Comparison of ENCODE assay signal across 8 mouse cellular contexts in the genomic region with DNA sequence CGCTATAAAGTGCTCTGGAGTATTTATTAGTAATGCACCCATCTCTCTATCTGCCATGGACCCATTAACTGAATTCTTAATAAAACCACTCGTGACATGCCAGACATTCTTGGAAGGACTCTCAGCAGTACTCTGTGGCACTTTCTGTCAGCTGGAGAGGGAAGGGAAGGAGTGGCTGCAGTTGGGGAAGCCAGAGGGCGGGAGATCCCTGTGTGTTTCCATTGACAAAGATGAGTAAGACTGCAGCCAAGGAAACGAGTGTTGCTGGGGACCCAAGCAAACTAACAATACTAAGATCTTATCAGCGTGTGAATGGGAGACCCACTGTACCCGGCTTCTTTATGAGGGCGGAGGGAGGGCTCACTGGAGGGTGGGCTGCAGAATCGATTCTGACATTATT. TPM values are rescaled to one million over a fixed set of nuclear protein-coding genes. Genes with fewer than 3 reads are reported as not detected.
DNase-seq lines count a peak whose midpoint lies in the region; ATAC-seq and TF ChIP-seq lines count a peak whose summit lies in the region.

No protein-coding gene starts in this region.

- peak; percentile 41 for DNase-seq in embryo, embryonic 11 days
- peak; percentile 56 for DNase-seq in lung, postnatal 14 days
- no peak for DNase-seq in right cerebral cortex, postnatal 25 days
- no peak for DNase-seq in layer of hippocampus, adult 9-11 months
- no peak for DNase-seq in ovary, postnatal 36 days (ENCODE audit: low spot score)
- DNase-seq in testis, postnatal 14 days (ENCODE audit: low spot score), result no peak

- WGBS in hindbrain, embryonic 13.5 days, result 12% methylated on average over 8 of the region's 8 CpGs

- no peaks in the 10 kb centered on the region for H3K27me3 ChIP-seq in ES-Bruce4 (ENCODE audit: control insufficient read depth, insufficient read depth, low read length, poor library complexity, severe bottlenecking)
- no peaks in the 10 kb centered on the region for H3K27me3 ChIP-seq in hindbrain, embryonic 13.5 days

- H3K27ac ChIP-seq in ES-Bruce4 (ENCODE audit: insufficient read depth, low read length), result no peak overlapping the region
- H3K27ac ChIP-seq in hindbrain, embryonic 13.5 days, result peak overlapping the region; percentile 97

- no peak for TF ChIP-seq POLR2A in ES-Bruce4 (IDR thresholded peaks at IDR 0.05; ENCODE audit: insufficient read depth, low read length)

- H3K36me3 ChIP-seq in ES-Bruce4 (ENCODE audit: control insufficient read depth, insufficient read depth, low read length, poor library complexity, severe bottlenecking), result no peaks in the 10 kb centered on the region
- no peaks in the 10 kb centered on the region for H3K36me3 ChIP-seq in hindbrain, embryonic 13.5 days

- no peak overlapping the region for H3K9ac ChIP-seq in ES-Bruce4 (ENCODE audit: low read depth, poor library complexity, severe bottlenecking)
- H3K9ac ChIP-seq in hindbrain, embryonic 13.5 days, result peak overlapping the region; percentile 96

- no peak for TF ChIP-seq CTCF in ES-Bruce4 (IDR thresholded peaks at IDR 0.05; ENCODE audit: low read depth, low read length)

- H3K4me2 ChIP-seq in hindbrain, embryonic 13.5 days, result peak overlapping the region; percentile 93

- peak overlapping the region; percentile 36 for H3K4me3 ChIP-seq in ES-Bruce4 (ENCODE audit: low read depth, low read length)
- H3K4me3 ChIP-seq in hindbrain, embryonic 13.5 days, result peak overlapping the region; percentile 94

- ATAC-seq in hindbrain, embryonic 13.5 days (ENCODE audit: low FRiP score), result no peak

- TF ChIP-seq EP300 in ES-Bruce4 (IDR thresholded peaks at IDR 0.05; ENCODE audit: insufficient read depth, low read depth, low read length), result 0 out of 2 replicates have a peak, but pooled peaks have one; percentile 5

- peaks cover 2% of the 10 kb centered on the region for H3K4me1 ChIP-seq in ES-Bruce4 (ENCODE audit: control insufficient read depth, insufficient read depth, low read length)
- H3K4me1 ChIP-seq in hindbrain, embryonic 13.5 days (replicated peaks), result peaks cover 71% of the 10 kb centered on the region

- no peaks in the 10 kb centered on the region for H3K9me3 ChIP-seq in ES-Bruce4 (replicated peaks; ENCODE audit: control insufficient read depth, insufficient read depth, low read length, poor library complexity, severe bottlenecking)
- H3K9me3 ChIP-seq in hindbrain, embryonic 13.5 days, result no peaks in the 10 kb centered on the region

RNA-seq across cellular contexts. Expression of a gene that starts 2.5 kb away (rescaled TPM):
- 41.9 and 43.1 TPM in 2 replicates for polyA plus RNA-seq in ES-Bruce4 (2011; ENCODE audit: insufficient read depth, insufficient read length, low read depth, missing spikeins)
- polyA plus RNA-seq in hindbrain, embryonic 13.5 days (2015; fragmentation: Nextera tagmentation; extraction: Ambion mirVana), result 49.1 and 54.1 TPM in 2 replicates

Comparison
In these comparisons a context has a peak if more than half of its experiments do, and no peak if none do; other contexts are left out.
1. DNase-seq: peak in embryo, embryonic 11 days (single experiment) and lung, postnatal 14 days (single experiment); none in right cerebral cortex, postnatal 25 days (single experiment), layer of hippocampus, adult 9-11 months (single experiment), ovary, postnatal 36 days (single experiment) and testis, postnatal 14 days (single experiment).